Mouse (Mus musculus) myocyte (in vitro differentiated cells): ENCODE data around the gene Eml2. TPM values are rescaled to one million over a fixed set of nuclear protein-coding genes. Genes with fewer than 3 reads are reported as not detected.

Experiments
- H3K27me3 ChIP-seq: one replicate; pipeline ENCODE4 v1.6.1; 2011; ENCODE audit not compliant: control insufficient read depth, insufficient read depth, insufficient read length
- H3K36me3 ChIP-seq: one replicate; pipeline ENCODE4 v1.6.1; 2011; ENCODE audit not compliant: control insufficient read depth, insufficient read depth
- H3K4me2 ChIP-seq: one replicate; pipeline ENCODE4 v1.6.1; 2011; ENCODE audit warnings: low read depth, control low read depth
- H3K4me3 ChIP-seq: one replicate; pipeline ENCODE4 v1.5.1; 2011; ENCODE audit warnings: mild to moderate bottlenecking, control low read depth, moderate library complexity
- H3K79me2 ChIP-seq: one replicate; pipeline ENCODE4 v1.6.1; 2011; ENCODE audit not compliant: control insufficient read depth, insufficient read depth
- H3ac ChIP-seq: one replicate; pipeline ENCODE4 v1.6.1; 2011; ENCODE audit not compliant: control insufficient read depth, insufficient read length
- CEBPB ChIP-seq: IDR thresholded peaks from 2 replicates; pipeline ENCODE4 v1.6.1; 2011; ENCODE audit warnings: mild to moderate bottlenecking, moderate library complexity; ENCODE audit not compliant: poor library complexity, insufficient read depth, severe bottlenecking
- E2F4 ChIP-seq: IDR thresholded peaks from one replicate; pipeline ENCODE4 v1.6.1; 2011; ENCODE audit warnings: mild to moderate bottlenecking, control low read depth, moderate library complexity; ENCODE audit not compliant: insufficient read depth
- MAX ChIP-seq: IDR thresholded peaks from one replicate; pipeline ENCODE4 v1.6.1; 2011; ENCODE audit warnings: low read depth, mild to moderate bottlenecking, control low read depth
- MYOD1 ChIP-seq, 3 experiments: IDR thresholded peaks; one replicate each; pipeline ENCODE4 v1.6.1; 2011; ENCODE audit warnings: control low read depth in 2 of 3, low read depth in 2 of 3, mild to moderate bottlenecking in 2 of 3, moderate library complexity in 1 of 3; ENCODE audit not compliant: insufficient read length in 2 of 3, control insufficient read depth in 1 of 3
- MYOG ChIP-seq, 3 experiments: IDR thresholded peaks; one replicate each; pipeline ENCODE4 v1.6.1; 2011; ENCODE audit warnings: control low read depth in 2 of 3, low read depth in 2 of 3, mild to moderate bottlenecking in 2 of 3; ENCODE audit not compliant: insufficient read length in 2 of 3, control insufficient read depth in 1 of 3, insufficient read depth in 1 of 3
- POLR2A ChIP-seq: IDR thresholded peaks from one replicate; pipeline ENCODE4 v1.6.1; 2011; ENCODE audit warnings: low read depth, mild to moderate bottlenecking, control low read depth, moderate library complexity; ENCODE audit not compliant: insufficient read length
- POLR2AphosphoS2 ChIP-seq: IDR thresholded peaks from one replicate; pipeline ENCODE4 v1.6.1; 2011; ENCODE audit warnings: low read depth, control low read depth; ENCODE audit not compliant: insufficient read length
- REST ChIP-seq: IDR thresholded peaks from one replicate; pipeline ENCODE4 v1.6.1; 2011; ENCODE audit warnings: mild to moderate bottlenecking, control low read depth, moderate library complexity; ENCODE audit not compliant: insufficient read depth, insufficient read length
- SRF ChIP-seq: IDR thresholded peaks from one replicate; pipeline ENCODE4 v1.6.1; 2011; ENCODE audit warnings: low read depth; ENCODE audit not compliant: control insufficient read depth, insufficient read length
- TCF12 ChIP-seq: IDR thresholded peaks from one replicate; pipeline ENCODE4 v1.6.1; 2011; ENCODE audit warnings: mild to moderate bottlenecking, control low read depth; ENCODE audit not compliant: poor library complexity, insufficient read depth, severe bottlenecking
- TCF3 ChIP-seq: IDR thresholded peaks from one replicate; pipeline ENCODE4 v1.6.1; 2011; ENCODE audit warnings: low read depth, control low read depth; ENCODE audit not compliant: insufficient read length
- USF1 ChIP-seq: IDR thresholded peaks from one replicate; pipeline ENCODE4 v1.6.1; 2011; ENCODE audit warnings: low read depth, mild to moderate bottlenecking, control low read depth, moderate library complexity
- polyA plus RNA-seq: library from polyadenylated mRNA; unstranded; fragments of >200 nt; fragmentation: generic; extraction: Trizol; gene quantifications from one replicate; pipeline ENCODE4 v1.2.1, GENCODE M21; 2012; ENCODE audit warnings: missing spikeins

Gene Eml2
- polyA plus RNA-seq, 1 experiment = 47.7 TPM

GRCm38 (mm10) chr7:19224933-19225332, 48.7 kb downstream of the Eml2 start:
- Histone ChIP-seq H3K4me2 (no peak overlapping the region), H3K36me3 (no peaks in the 10 kb centered on the region), H3ac (no peak overlapping the region), H3K4me3 (no peak overlapping the region), H3K79me2 (peaks cover 13% of the 10 kb centered on the region), H3K27me3 (no peaks in the 10 kb centered on the region)
- TF ChIP-seq CEBPB (no peak), SRF (no peak), TCF3 (no peak), POLR2A (no peak), POLR2AphosphoS2 (no peak), E2F4 (no peak), MYOG (IDR thresholded peaks at IDR 0.05; ENCODE audit: control insufficient read depth in 1 of 3, insufficient read depth in 1 of 3, insufficient read length in 2 of 3, low read depth in 2 of 3) (no peak), USF1 (no peak), TCF12 (no peak), REST (no peak), MYOD1 (IDR thresholded peaks at IDR 0.05; ENCODE audit: control insufficient read depth in 1 of 3, insufficient read length in 2 of 3, low read depth in 2 of 3) (no peak), MAX (no peak)

GRCm38 (mm10) chr7:19226817-19227797, 50.9 kb downstream of the Eml2 start:
- Histone ChIP-seq H3K4me2 (peak overlapping the region; percentile 83), H3ac (peak overlapping the region; percentile 74), H3K36me3 (no peaks in the 10 kb centered on the region), H3K27me3 (no peaks in the 10 kb centered on the region), H3K79me2 (peaks cover 34% of the 10 kb centered on the region), H3K4me3 (peak overlapping the region; percentile 73)
- TF ChIP-seq MYOG (IDR thresholded peaks at IDR 0.05; ENCODE audit: control insufficient read depth in 1 of 3, insufficient read depth in 1 of 3, insufficient read length in 2 of 3, low read depth in 2 of 3) = peak in 1 of 3 experiments; percentile 22
- no peak for TF ChIP-seq MAX

- no peaks in the 10 kb centered on the region for H3K27me3 ChIP-seq
- H3K36me3 ChIP-seq = no peaks in the 10 kb centered on the region
- H3K4me3 ChIP-seq = peak within 1 kb of the TSS; percentile 73
- TF ChIP-seq SRF = peak; percentile 77
- TF ChIP-seq MAX = no peak
- no peak for TF ChIP-seq REST
- no peak for TF ChIP-seq MYOG (IDR thresholded peaks at IDR 0.05; ENCODE audit: control insufficient read depth in 1 of 3, insufficient read depth in 1 of 3, insufficient read length in 2 of 3, low read depth in 2 of 3)
- TF ChIP-seq TCF12 = no peak
- TF ChIP-seq POLR2A = peak; percentile 93
- peak; percentile 85 for TF ChIP-seq E2F4
- peak in 1 of 3 experiments; percentile 18 for TF ChIP-seq MYOD1 (IDR thresholded peaks at IDR 0.05; ENCODE audit: control insufficient read depth in 1 of 3, insufficient read length in 2 of 3, low read depth in 2 of 3)
- TF ChIP-seq CEBPB = 0 out of 2 replicates have a peak, but pooled peaks have one; percentile 17
- TF ChIP-seq USF1 = no peak
- peak; percentile 89 for TF ChIP-seq POLR2AphosphoS2
- no peak for TF ChIP-seq TCF3
- H3K4me2 ChIP-seq = peak within 1 kb of the TSS; percentile 83
- H3ac ChIP-seq = peak within 1 kb of the TSS; percentile 74
- H3K79me2 ChIP-seq = peaks cover 43% of the 10 kb centered on the region
These were observed 51.9 kb downstream of the Eml2 start, which contains the start of gene Opa3 for GRCm38 (mm10) chr7:19227883-19228792. Gene Opa3, plus strand, starts transcription at chr7:19228334.

- H3K36me3 ChIP-seq = no peaks in the 10 kb centered on the region
- no peak for TF ChIP-seq MYOD1 (IDR thresholded peaks at IDR 0.05; ENCODE audit: control insufficient read depth in 1 of 3, insufficient read length in 2 of 3, low read depth in 2 of 3)
- no peak for TF ChIP-seq REST
- TF ChIP-seq POLR2A = no peak
- TF ChIP-seq CEBPB = no peak
- no peak for TF ChIP-seq TCF12
- TF ChIP-seq MAX = no peak
- no peak for TF ChIP-seq POLR2AphosphoS2
- TF ChIP-seq MYOG (IDR thresholded peaks at IDR 0.05; ENCODE audit: control insufficient read depth in 1 of 3, insufficient read depth in 1 of 3, insufficient read length in 2 of 3, low read depth in 2 of 3) = no peak
- TF ChIP-seq USF1 = no peak
- TF ChIP-seq E2F4 = no peak
- TF ChIP-seq TCF3 = no peak
- TF ChIP-seq SRF = no peak
- H3K79me2 ChIP-seq = peaks cover 49% of the 10 kb centered on the region
- peak overlapping the region; percentile 73 for H3K4me3 ChIP-seq
- peak overlapping the region; percentile 74 for H3K4me2 ChIP-seq
- H3K27me3 ChIP-seq = no peaks in the 10 kb centered on the region
- H3ac ChIP-seq = peak overlapping the region; percentile 74
These were observed 52.5 kb downstream of the Eml2 start for GRCm38 (mm10) chr7:19228793-19229148.
